Mouse (Mus musculus) left cerebral cortex, adult 2 months (tissue): ENCODE data around the gene Olfr303. TPM values are rescaled to one million over a fixed set of nuclear protein-coding genes. Genes with fewer than 3 reads are reported as not detected.
"Not testable (repeated sequence)": the region's sequence is repeated elsewhere in the genome, so short reads cannot be mapped to it uniquely, and the experiment has no call there.

ENCODE experiments used
- DNase-seq, 2 experiments: peaks; one replicate each; pipeline ENCODE4 v3.0.0; 2021 to 2022; ENCODE audit warnings: low spot score in 2 of 2, mixed read lengths in 1 of 2; ENCODE audit errors: extremely low spot score in 1 of 2
- H3K27ac ChIP-seq: fragments of 200-600 bp; 2 replicates; pipeline ENCODE4 v1.8.1; 2022
- H3K4me3 ChIP-seq: fragments of 200-600 bp; 2 replicates; pipeline ENCODE4 v1.8.1; 2022
- CTCF ChIP-seq: fragments of 200-600 bp; IDR thresholded peaks from 2 replicates; pipeline ENCODE4 v1.8.1; 2022; ENCODE audit warnings: antibody characterized with exemption, mild to moderate bottlenecking, moderate library complexity
- intact Hi-C: fragments of 180-260 bp; cut with DNase I; formaldehyde crosslinking; loops from one replicate; pipeline ENCODE4 v1.15.1; 2025
- long read RNA-seq, 2 experiments: library from polyadenylated mRNA; stranded (forward); transcript quantifications; one replicate each; pipeline ENCODE4 v2.0.0; 2021; ENCODE audit warnings: borderline mapping rate in 2 of 2
- total RNA-seq, 2 experiments: library from RNA; stranded (reverse); gene quantifications; 2 replicates each; pipeline ENCODE4 v1.2.3; 2021

Olfr303 gene
- total RNA-seq, result not detected
- long read RNA-seq, experiment 1, result 0 reads
- long read RNA-seq, experiment 2, result 0 reads

DNA sequence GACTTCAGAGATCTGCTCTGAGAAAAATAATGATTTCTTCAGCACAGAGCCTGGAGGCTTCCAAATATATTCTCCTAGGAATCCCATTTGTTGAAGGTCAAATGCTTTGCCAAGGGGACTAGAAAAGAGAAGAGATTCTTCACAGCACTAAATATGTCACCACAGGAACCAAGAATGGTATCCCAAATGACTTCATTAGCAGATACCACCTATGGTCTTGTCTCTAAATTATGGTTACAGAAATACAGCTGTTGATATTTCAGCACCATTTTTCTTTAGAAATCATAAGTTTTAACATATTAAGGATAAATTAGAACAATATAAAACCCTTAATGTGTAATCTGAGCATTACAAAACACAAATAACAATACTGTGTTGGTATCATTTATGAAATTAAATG lies at the start of gene Olfr303:
Gene Olfr303, minus strand, starts transcription at position 101 of the 400 bp plus-strand sequence.
- TF ChIP-seq CTCF, result no peak
- no peak for DNase-seq
- Histone ChIP-seq H3K27ac (no peak within 1 kb of the TSS), H3K4me3 (no peak within 1 kb of the TSS)
- intact Hi-C loops, result no loop called here

DNA sequence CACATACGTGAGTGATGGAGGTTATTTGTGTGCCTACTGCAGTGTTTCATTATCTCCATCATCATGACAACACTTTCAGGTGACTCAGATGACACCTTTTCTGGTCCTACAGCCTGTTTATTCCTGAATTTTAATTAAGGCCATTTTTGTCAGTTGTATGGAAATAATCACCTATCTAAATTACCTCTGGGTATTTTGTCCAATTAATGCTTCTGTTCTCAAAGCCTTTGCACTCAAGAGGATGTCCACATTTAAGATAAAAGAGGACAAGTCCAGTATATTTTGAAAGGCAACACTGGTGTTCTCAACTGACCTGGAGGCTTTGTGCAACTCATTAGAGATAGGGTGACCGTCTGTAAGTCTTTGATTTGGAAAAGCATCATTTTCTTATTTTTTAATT lies 6.0 kb upstream of the Olfr303 start, which contains the start of gene Olfr301:
Gene Olfr301, plus strand, starts transcription at position 301 of the 400 bp plus-strand sequence.
- Histone ChIP-seq H3K27ac (no peak within 1 kb of the TSS), H3K4me3 (no peak within 1 kb of the TSS)
- TF ChIP-seq CTCF, result no peak
- DNase-seq, result no peak
- intact Hi-C loops, result no loop called here

DNA sequence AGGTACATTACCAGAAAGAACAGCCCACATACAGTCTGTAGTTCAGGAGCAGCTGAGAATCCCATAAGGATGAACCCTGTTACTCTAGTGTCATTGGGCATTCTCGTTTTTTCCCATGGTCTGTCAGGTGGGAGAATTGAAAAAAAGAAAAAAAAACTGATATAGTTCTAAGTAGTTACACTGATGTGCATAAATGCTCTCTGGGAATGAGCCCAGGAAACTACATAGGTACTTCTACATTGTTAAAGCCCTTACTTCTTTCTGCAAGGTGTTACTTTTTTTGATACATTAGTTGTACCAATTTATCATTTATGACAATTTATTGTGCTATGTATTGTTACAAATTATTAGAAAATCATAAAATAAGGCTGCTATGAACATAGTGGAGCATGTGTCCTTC lies 11.0 kb downstream of the Olfr303 start, which contains the start of gene Olfr304:
Gene Olfr304, minus strand, starts transcription at position 101 of the 400 bp plus-strand sequence.
- H3K4me3 ChIP-seq, result no peak within 1 kb of the TSS
- H3K27ac ChIP-seq, result no peak within 1 kb of the TSS
- intact Hi-C loops, result no loop called here
- no peak for DNase-seq
- TF ChIP-seq CTCF, result no peak

DNA sequence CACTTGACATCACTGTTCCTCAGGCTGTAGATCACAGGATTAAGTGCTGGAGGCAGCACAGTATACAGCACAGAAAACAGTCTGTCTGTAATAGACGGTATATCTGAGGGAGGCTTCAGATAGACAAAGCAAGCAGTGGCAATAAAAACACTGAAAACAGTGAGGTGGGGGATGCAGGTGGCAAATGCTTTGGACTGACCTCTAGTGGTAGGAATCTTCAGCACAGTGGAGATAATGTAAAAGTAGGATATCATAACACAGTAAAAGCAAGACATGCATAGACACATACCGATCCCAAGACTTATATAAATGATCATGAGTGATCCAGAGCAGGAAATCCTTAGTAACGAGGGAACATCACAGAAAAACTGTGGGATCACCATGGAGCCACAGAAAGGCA lies 11.8 kb downstream of the Olfr303 start:
- H3K27ac ChIP-seq, result no peak overlapping the region
- H3K4me3 ChIP-seq, result no peak overlapping the region
- no peak; the same call in 1 of the 2 replicates for TF ChIP-seq CTCF
- no peak for DNase-seq
- intact Hi-C loops, result no loop called here

DNA sequence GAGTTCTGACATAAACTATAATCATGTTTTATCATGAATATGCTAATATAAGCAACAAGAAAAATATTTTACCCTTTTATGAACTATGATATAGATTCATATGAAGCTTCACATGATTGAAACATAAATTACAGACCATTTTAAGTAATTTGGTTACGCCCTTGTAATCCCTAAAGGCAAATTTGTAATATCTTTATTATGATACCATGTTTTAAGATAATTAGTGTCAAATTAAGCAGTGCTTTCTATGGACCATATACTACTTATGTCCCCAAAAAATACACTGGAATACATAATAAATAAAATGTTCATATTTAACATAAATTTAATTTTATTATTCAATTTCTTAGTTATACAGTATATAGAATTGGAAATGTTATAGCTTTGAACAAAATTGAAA lies 30.8 kb downstream of the Olfr303 start, which contains the start of gene Olfr305:
Gene Olfr305, minus strand, starts transcription at position 101 of the 400 bp plus-strand sequence.
- intact Hi-C loops, result no loop called here
- Histone ChIP-seq H3K4me3 (no peak within 1 kb of the TSS), H3K27ac (no peak within 1 kb of the TSS)
- no peak for TF ChIP-seq CTCF
- DNase-seq, result no peak

DNA sequence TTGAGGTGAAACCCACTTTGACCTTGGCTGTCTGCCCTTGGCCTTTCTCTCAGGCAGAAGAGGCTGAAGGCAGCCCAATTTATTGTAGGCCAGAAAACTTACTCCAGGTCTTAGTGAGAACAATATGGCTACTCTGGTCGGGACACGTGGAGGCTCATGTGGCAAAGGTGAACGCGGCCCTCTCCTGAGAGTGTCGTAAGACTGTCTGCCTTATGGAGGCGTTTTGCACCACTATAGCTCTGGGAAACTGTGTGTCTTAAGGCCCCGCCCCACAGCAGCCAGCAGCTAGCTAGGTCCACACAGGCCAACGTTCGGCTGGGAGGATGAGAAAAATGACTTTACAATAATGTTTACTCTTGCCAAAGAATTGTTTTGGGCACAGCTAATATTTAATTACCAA lies 51.3 kb downstream of the Olfr303 start:
- H3K27ac ChIP-seq, intact Hi-C loops, DNase-seq, H3K4me3 ChIP-seq: not testable (repeated sequence)

DNA sequence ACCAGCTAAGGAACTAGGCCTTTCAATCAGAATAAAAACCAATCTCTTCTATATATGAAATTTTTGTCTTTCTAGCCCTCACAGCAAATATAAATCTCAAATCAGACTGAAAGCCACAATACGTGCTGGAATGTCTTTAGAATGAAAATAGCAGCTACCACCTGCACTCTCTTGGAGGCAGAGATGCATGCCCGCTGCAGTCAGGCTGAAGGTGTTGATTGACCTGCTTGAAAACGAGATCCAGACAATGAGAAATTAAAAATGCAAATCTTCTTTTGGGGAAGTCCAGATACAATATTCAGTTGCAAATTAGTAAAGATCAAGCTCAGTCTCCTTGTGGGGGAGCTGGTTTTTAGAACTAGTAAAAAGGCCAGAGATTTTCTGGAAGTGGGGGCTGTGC lies 53.3 kb downstream of the Olfr303 start:
- intact Hi-C loops, result no loop called here
- Histone ChIP-seq H3K4me3 (no peak overlapping the region), H3K27ac (no peak overlapping the region)
- no peak for DNase-seq
- no peak for TF ChIP-seq CTCF

DNA sequence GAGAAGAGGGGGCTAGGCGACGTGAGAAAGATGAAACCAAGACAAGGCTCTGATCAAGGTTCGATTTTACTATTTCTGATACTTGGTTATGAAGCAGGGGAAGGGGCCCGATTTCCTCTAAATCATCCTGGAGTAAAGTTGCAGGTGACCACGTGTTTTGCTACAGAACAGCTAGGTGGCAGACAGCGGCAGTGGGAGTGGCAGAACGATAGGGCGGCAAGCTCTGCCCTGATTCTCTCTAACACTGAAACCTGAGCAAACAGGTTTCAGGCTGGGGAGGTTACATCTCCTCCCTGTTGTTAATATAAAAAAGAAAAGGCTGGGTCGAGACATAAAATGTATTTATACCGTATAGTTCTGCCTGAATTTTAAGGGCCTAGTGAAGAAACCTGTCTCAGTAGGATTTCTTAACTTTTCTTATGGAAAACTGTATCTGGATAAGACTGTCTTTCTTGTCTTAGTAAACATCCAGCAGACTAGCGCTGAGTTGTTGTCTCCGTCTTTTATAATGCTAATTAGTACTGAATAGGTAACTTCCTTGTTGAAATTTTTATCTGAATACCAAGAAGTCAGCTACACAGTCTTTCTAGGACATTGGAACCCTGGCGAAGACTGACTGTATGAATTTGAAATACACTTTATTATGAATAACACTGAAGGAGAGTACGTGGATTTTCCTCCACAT lies 54.6 kb downstream of the Olfr303 start:
- Histone ChIP-seq H3K4me3 (no peak overlapping the region), H3K27ac (no peak overlapping the region)
- intact Hi-C loops, result no loop called here
- TF ChIP-seq CTCF, result no peak
- no peak for DNase-seq

Other genes starting within 250 kb of the Olfr303 start
- not detected for gene Vmn2r75, start 226.0 kb downstream of the Olfr303 start, total RNA-seq
- gene Vmn2r76, start 151.5 kb downstream of the Olfr303 start, total RNA-seq, result not detected
- not detected for gene Olfr310, start 120.6 kb downstream of the Olfr303 start, total RNA-seq
- gene Olfr309, start 84.1 kb downstream of the Olfr303 start, total RNA-seq, result not detected
- not detected for gene Olfr308, start 72.2 kb downstream of the Olfr303 start, total RNA-seq
- gene Olfr307, start 60.2 kb downstream of the Olfr303 start, total RNA-seq, result not detected
- gene Olfr305, start 30.9 kb downstream of the Olfr303 start, total RNA-seq, result not detected
- gene Olfr304, start 11.1 kb downstream of the Olfr303 start, total RNA-seq, result not detected
- not detected for gene Olfr301, start 6.1 kb upstream of the Olfr303 start, total RNA-seq
- gene Olfr299, start 62.1 kb upstream of the Olfr303 start, total RNA-seq, result not detected
- gene Olfr298, start 94.7 kb upstream of the Olfr303 start, total RNA-seq, result not detected
- not detected for gene Olfr297, start 122.2 kb upstream of the Olfr303 start, total RNA-seq
- not detected for gene Olfr295, start 186.1 kb upstream of the Olfr303 start, total RNA-seq
- gene Olfr294, start 218.9 kb upstream of the Olfr303 start, total RNA-seq, result not detected